Mouse (Mus musculus): Measurements from ENCODE around the gene Efs. TPM values are rescaled to one million over a fixed set of nuclear protein-coding genes. Genes with fewer than 3 reads are reported as not detected.

Gene Efs
- polyA plus RNA-seq, 1 experiment from 2014 or later, result 58.0 TPM

- Histone ChIP-seq H3K4me2 (peak overlapping the region; percentile 99), H3K9me3 (no peaks in the 10 kb centered on the region), H3K27ac (peak overlapping the region; percentile 81), H3K4me1 (peaks cover 14% of the 10 kb centered on the region), H3K4me3 (peak overlapping the region; percentile 75), H3K9ac (peak overlapping the region; percentile 77), H3K36me3 (no peaks in the 10 kb centered on the region), H3K27me3 (peaks cover 28% of the 10 kb centered on the region)
- WGBS, result 0% methylated on average over 72 of the region's 72 CpGs
- peak; percentile 77 for ATAC-seq (ENCODE audit: insufficient number of reproducible peaks, low FRiP score, low TSS enrichment, low read depth)
These were observed 49.3 kb downstream of the Efs start for GRCm38 (mm10) chr14:54876539-54877047.

DNA sequence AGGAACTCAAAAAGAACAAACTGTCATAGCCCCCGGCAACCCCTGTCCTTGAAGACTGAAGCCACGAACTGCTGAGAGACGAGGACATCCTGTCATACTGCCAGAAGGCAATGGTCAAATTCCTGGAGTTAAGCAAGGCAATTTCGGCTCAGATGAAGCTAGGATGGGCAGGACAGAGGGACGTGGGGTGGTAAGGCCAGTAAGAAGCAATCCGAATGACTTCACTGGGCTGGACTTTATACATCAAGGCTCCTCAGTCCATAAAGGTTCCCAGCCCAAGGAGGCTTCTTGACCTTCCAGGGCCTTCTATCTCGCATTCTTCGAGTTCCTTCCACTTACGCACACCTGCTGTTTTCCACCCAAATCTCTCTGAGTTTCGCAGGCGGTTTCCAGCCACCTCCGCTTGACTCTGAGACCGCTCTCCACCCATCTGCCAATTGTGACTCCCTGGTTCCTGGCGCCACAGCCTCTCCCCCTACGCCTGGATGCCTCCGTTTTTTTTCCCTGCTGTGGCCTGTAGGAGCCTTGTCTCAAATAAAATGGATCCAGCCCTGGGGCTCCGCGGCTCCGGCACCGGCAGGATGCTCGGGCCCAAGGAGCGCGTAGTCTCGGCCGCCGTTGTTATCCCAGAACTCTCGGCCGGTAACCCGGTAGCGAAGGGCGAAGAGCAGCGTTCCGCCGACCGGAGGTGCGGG, 49.9 kb downstream of the Efs start:
- Histone ChIP-seq H3K36me3 (no peaks in the 10 kb centered on the region), H3K9me3 (no peaks in the 10 kb centered on the region), H3K4me2 (peak overlapping the region; percentile 99), H3K4me3 (peak overlapping the region; percentile 75), H3K27me3 (peaks cover 28% of the 10 kb centered on the region), H3K27ac (peak overlapping the region; percentile 81), H3K9ac (peak overlapping the region; percentile 77), H3K4me1 (peaks cover 14% of the 10 kb centered on the region)
- 2% methylated on average over 36 of the region's 36 CpGs for WGBS
- ATAC-seq (ENCODE audit: insufficient number of reproducible peaks, low FRiP score, low TSS enrichment, low read depth), result peak; percentile 7; the same call in 1 of the 2 replicates

- Histone ChIP-seq H3K36me3 (no peaks in the 10 kb centered on the region), H3K9ac (no peak overlapping the region), H3K9me3 (no peaks in the 10 kb centered on the region), H3K27ac (no peak overlapping the region), H3K4me1 (peaks cover 14% of the 10 kb centered on the region), H3K4me3 (no peak overlapping the region), H3K27me3 (peaks cover 28% of the 10 kb centered on the region), H3K4me2 (no peak overlapping the region)
- ATAC-seq (ENCODE audit: insufficient number of reproducible peaks, low FRiP score, low TSS enrichment, low read depth), result no peak
- WGBS, result 85% methylated on average over 3 of the region's 3 CpGs
These were observed 51.8 kb downstream of the Efs start for GRCm38 (mm10) chr14:54874165-54874564.

- Histone ChIP-seq H3K9me3 (no peaks in the 10 kb centered on the region), H3K4me2 (no peak within 1 kb of the TSS), H3K4me3 (no peak within 1 kb of the TSS), H3K27me3 (peaks cover 7% of the 10 kb centered on the region; the same call in 1 of the 2 replicates), H3K36me3 (no peaks in the 10 kb centered on the region), H3K27ac (no peak within 1 kb of the TSS), H3K9ac (no peak within 1 kb of the TSS), H3K4me1 (peaks cover 4% of the 10 kb centered on the region)
- 80% methylated on average over 5 of the region's 5 CpGs for WGBS
- no peak for ATAC-seq (ENCODE audit: insufficient number of reproducible peaks, low FRiP score, low TSS enrichment, low read depth)
These were observed 55.1 kb downstream of the Efs start, which contains the start of gene Homez for GRCm38 (mm10) chr14:54870861-54871260. TSS of gene Homez (minus strand) at chr14:54870961.

GRCm38 (mm10) chr14:54868026-54868425, 57.9 kb downstream of the Efs start:
- Histone ChIP-seq H3K4me1 (peaks cover 8% of the 10 kb centered on the region; the same call in 1 of the 2 replicates), H3K4me2 (no peak overlapping the region), H3K4me3 (no peak overlapping the region), H3K36me3 (no peaks in the 10 kb centered on the region), H3K27me3 (no peaks in the 10 kb centered on the region), H3K27ac (no peak overlapping the region), H3K9ac (no peak overlapping the region), H3K9me3 (no peaks in the 10 kb centered on the region)
- ATAC-seq (ENCODE audit: insufficient number of reproducible peaks, low FRiP score, low TSS enrichment, low read depth), result no peak
- 74% methylated on average over 4 of the region's 4 CpGs for WGBS

GRCm38 (mm10) chr14:54866936-54867335, 59.0 kb downstream of the Efs start:
- no peak overlapping the region for H3K27ac ChIP-seq
- H3K4me1 ChIP-seq, result peaks cover 8% of the 10 kb centered on the region; the same call in 1 of the 2 replicates
- no peak overlapping the region for H3K4me2 ChIP-seq
- no peak overlapping the region for H3K4me3 ChIP-seq
- WGBS, result 59% methylated on average over 5 of the region's 5 CpGs
- H3K36me3 ChIP-seq, result no peaks in the 10 kb centered on the region
- no peak for ATAC-seq (ENCODE audit: insufficient number of reproducible peaks, low FRiP score, low TSS enrichment, low read depth)
- H3K9me3 ChIP-seq, result no peaks in the 10 kb centered on the region
- H3K9ac ChIP-seq, result no peak overlapping the region
- no peaks in the 10 kb centered on the region for H3K27me3 ChIP-seq

MicroRNA genes within 50 kb of the gene (microRNA counts, 519-probe panel; counts per million panel counts)
- 2,370 counts per million, percentile 47 among the panel's probes with 10 or more counts for microRNA mmu-miR-208a
- 2,434 counts per million, percentile 49 among the panel's probes with 10 or more counts for microRNA mmu-miR-208b

Small RNA genes within 50 kb of the gene (microRNA-seq; reads per million reads assigned to microRNA genes)
- gene Mir208a (2.5 reads per million, percentile 5 among the genes with 10 or more reads in this experiment), gene Mir208b (70.4 reads per million, percentile 45 among the genes with 10 or more reads in this experiment)

Other genes starting within 250 kb of the Efs start
- 79.6 and 81.2 TPM in 2 replicates for gene 1700123O20Rik, start 239.9 kb downstream of the Efs start, polyA plus RNA-seq (2015; fragmentation: Nextera tagmentation; extraction: Ambion mirVana)
- 109 TPM in 2 replicates for gene Acin1, start 239.2 kb downstream of the Efs start, polyA plus RNA-seq (2015; fragmentation: Nextera tagmentation; extraction: Ambion mirVana)
- 0.21 and 0.24 TPM in 2 replicates for gene Gm29776, start 227.3 kb downstream of the Efs start, polyA plus RNA-seq (2015; fragmentation: Nextera tagmentation; extraction: Ambion mirVana)
- 0.12 TPM in 1 of 2 replicates, not detected in the other for gene Cebpe, start 214.0 kb downstream of the Efs start, polyA plus RNA-seq (2015; fragmentation: Nextera tagmentation; extraction: Ambion mirVana)
- 5.0 and 5.4 TPM in 2 replicates for gene Slc7a8, start 144.2 kb downstream of the Efs start, polyA plus RNA-seq (2015; fragmentation: Nextera tagmentation; extraction: Ambion mirVana)
- gene Rnf212b, start 112.0 kb downstream of the Efs start, polyA plus RNA-seq (2015; fragmentation: Nextera tagmentation; extraction: Ambion mirVana), result not detected in 2 replicates
- gene Homez, start 55.2 kb downstream of the Efs start, polyA plus RNA-seq (2015; fragmentation: Nextera tagmentation; extraction: Ambion mirVana), result 8.3 and 8.4 TPM in 2 replicates
- gene Ppp1r3e, start 48.6 kb downstream of the Efs start, polyA plus RNA-seq (2015; fragmentation: Nextera tagmentation; extraction: Ambion mirVana), result 0.94 and 1.0 TPM in 2 replicates
- gene Bcl2l2, start 42.7 kb downstream of the Efs start, polyA plus RNA-seq (2015; fragmentation: Nextera tagmentation; extraction: Ambion mirVana), result 3.8 and 4.6 TPM in 2 replicates
- 0.33 TPM in 1 of 2 replicates, not detected in the other for gene Gm20521, start 42.7 kb downstream of the Efs start, polyA plus RNA-seq (2015; fragmentation: Nextera tagmentation; extraction: Ambion mirVana)
- 83.4 and 94.3 TPM in 2 replicates for gene Pabpn1, start 33.6 kb downstream of the Efs start, polyA plus RNA-seq (2015; fragmentation: Nextera tagmentation; extraction: Ambion mirVana)
- gene Slc22a17, start 13.0 kb downstream of the Efs start, polyA plus RNA-seq (2015; fragmentation: Nextera tagmentation; extraction: Ambion mirVana), result 56.3 and 70.6 TPM in 2 replicates
- not detected in 2 replicates for gene Il25, start 6.6 kb upstream of the Efs start, polyA plus RNA-seq (2015; fragmentation: Nextera tagmentation; extraction: Ambion mirVana)
- gene Cmtm5, start 10.1 kb upstream of the Efs start, polyA plus RNA-seq (2015; fragmentation: Nextera tagmentation; extraction: Ambion mirVana), result 12.7 and 12.9 TPM in 2 replicates
- gene Myh6, start 40.8 kb upstream of the Efs start, polyA plus RNA-seq (2015; fragmentation: Nextera tagmentation; extraction: Ambion mirVana), result 2.6 and 7.7 TPM in 2 replicates
- not detected in 2 replicates for gene Gm17428, start 50.8 kb upstream of the Efs start, polyA plus RNA-seq (2015; fragmentation: Nextera tagmentation; extraction: Ambion mirVana)
- gene Myh7, start 68.5 kb upstream of the Efs start, polyA plus RNA-seq (2015; fragmentation: Nextera tagmentation; extraction: Ambion mirVana), result 33.5 and 95.2 TPM in 2 replicates
- gene Ngdn, start 89.3 kb upstream of the Efs start, polyA plus RNA-seq (2015; fragmentation: Nextera tagmentation; extraction: Ambion mirVana), result 70.7 and 79.7 TPM in 2 replicates
- gene Zfhx2, start 166.2 kb upstream of the Efs start, polyA plus RNA-seq (2015; fragmentation: Nextera tagmentation; extraction: Ambion mirVana), result 4.0 and 4.8 TPM in 2 replicates
- 20.2 and 21.3 TPM in 2 replicates for gene Thtpa, start 168.7 kb upstream of the Efs start, polyA plus RNA-seq (2015; fragmentation: Nextera tagmentation; extraction: Ambion mirVana)
- 24.9 and 25.2 TPM in 2 replicates for gene Ap1g2, start 180.5 kb upstream of the Efs start, polyA plus RNA-seq (2015; fragmentation: Nextera tagmentation; extraction: Ambion mirVana)
- 1.5 and 2.1 TPM in 2 replicates for gene Jph4, start 190.8 kb upstream of the Efs start, polyA plus RNA-seq (2015; fragmentation: Nextera tagmentation; extraction: Ambion mirVana)